Mouse (Mus musculus) MEL (cell line): ENCODE results near the gene Man1c1. TPM values are rescaled to one million over a fixed set of nuclear protein-coding genes. Genes with fewer than 3 reads are reported as not detected.

ENCODE experiments used
- DNase-seq: peaks from one replicate; pipeline ENCODE4 v3.0.0; 2011; ENCODE audit warnings: low read depth, low spot score
- H3K27ac ChIP-seq: 2 replicates; pipeline ENCODE4 v1.5.1; 2012; ENCODE audit warnings: low read depth, mild to moderate bottlenecking, control low read depth, low read length, moderate library complexity; ENCODE audit not compliant: control insufficient read depth
- H3K27me3 ChIP-seq, 2 experiments: fragments of 150-350 bp in 1 of 2; sonication (generic) in 1 of 2; 2 replicates each; pipeline ENCODE4 v1.6.1; 2012; ENCODE audit warnings: low read length in 2 of 2, mild to moderate bottlenecking in 2 of 2, improper control_type of control experiment in 1 of 2, moderate library complexity in 1 of 2; ENCODE audit not compliant: insufficient read depth in 2 of 2, control insufficient read depth in 1 of 2
- H3K36me3 ChIP-seq, 2 experiments: 2 replicates each; pipeline ENCODE4 v1.6.1; 2012 to 2014; ENCODE audit warnings: low read length in 2 of 2, improper control_type of control experiment in 1 of 2, inconsistent platforms in 1 of 2, mild to moderate bottlenecking in 1 of 2; ENCODE audit not compliant: insufficient read depth in 2 of 2, control insufficient read depth in 1 of 2
- H3K4me1 ChIP-seq, 2 experiments: fragments of 150-350 bp in 1 of 2; sonication (generic) in 1 of 2; 2 replicates each; pipeline ENCODE4 v1.6.1; 2012; ENCODE audit warnings: low read length in 2 of 2, improper control_type of control experiment in 1 of 2, mild to moderate bottlenecking in 1 of 2; ENCODE audit not compliant: insufficient read depth in 2 of 2, control insufficient read depth in 1 of 2
- H3K4me3 ChIP-seq, 2 experiments: fragments of 150-350 bp in 1 of 2; sonication (generic) in 1 of 2; 2 replicates each; pipeline ENCODE4 v1.5.1; 2012; ENCODE audit warnings: low read depth in 2 of 2, low read length in 2 of 2, mild to moderate bottlenecking in 2 of 2, moderate library complexity in 2 of 2, control low read depth in 1 of 2, improper control_type of control experiment in 1 of 2; ENCODE audit not compliant: control insufficient read depth in 1 of 2, insufficient read depth in 1 of 2
- H3K79me2 ChIP-seq: 2 replicates; pipeline ENCODE4 v1.6.1; 2012; ENCODE audit warnings: mild to moderate bottlenecking, low read length, moderate library complexity; ENCODE audit not compliant: control insufficient read depth, poor library complexity, insufficient read depth
- H3K9ac ChIP-seq: 2 replicates; pipeline ENCODE4 v1.6.1; 2012; ENCODE audit warnings: low read depth, mild to moderate bottlenecking, control low read depth, low read length, moderate library complexity; ENCODE audit not compliant: control insufficient read depth, poor library complexity, severe bottlenecking
- H3K9me3 ChIP-seq: fragments of 150-350 bp; sonication (generic); replicated peaks from 2 replicates; pipeline ENCODE4 v1.6.1; 2012; ENCODE audit warnings: mild to moderate bottlenecking, low read length, improper control_type of control experiment, moderate library complexity; ENCODE audit not compliant: insufficient read depth
- BHLHE40 ChIP-seq: IDR thresholded peaks from 2 replicates; pipeline ENCODE4 v1.6.1; 2012; ENCODE audit warnings: low read depth, mild to moderate bottlenecking, inconsistent platforms, low read length, improper control_type of control experiment, borderline replicate concordance
- CHD1 ChIP-seq: IDR thresholded peaks from 2 replicates; pipeline ENCODE4 v1.6.1; 2012; ENCODE audit warnings: low read depth, mild to moderate bottlenecking, inconsistent platforms, low read length, improper control_type of control experiment
- CHD2 ChIP-seq: IDR thresholded peaks from 2 replicates; pipeline ENCODE4 v1.6.1; 2011; ENCODE audit warnings: low read length, improper control_type of control experiment
- CTCF ChIP-seq, 3 experiments: IDR thresholded peaks in 2 of 3; conservative IDR thresholded peaks in 1 of 3; 2 replicates each; pipeline ENCODE4 v1.5.1; 2011 to 2012; ENCODE audit warnings: low read length in 3 of 3, low read depth in 2 of 3, mild to moderate bottlenecking in 2 of 3, improper control_type of control experiment in 1 of 3, inconsistent platforms in 1 of 3, mixed read lengths in 1 of 3, moderate library complexity in 1 of 3; ENCODE audit not compliant: control insufficient read depth in 1 of 3, insufficient read depth in 1 of 3, poor library complexity in 1 of 3, severe bottlenecking in 1 of 3
- E2F4 ChIP-seq: IDR thresholded peaks from 2 replicates; pipeline ENCODE4 v1.6.1; 2011; ENCODE audit warnings: low read depth, low read length, improper control_type of control experiment, borderline replicate concordance
- ELF1 ChIP-seq: IDR thresholded peaks from 2 replicates; pipeline ENCODE4 v1.6.1; 2014; ENCODE audit warnings: low read depth, mild to moderate bottlenecking, inconsistent platforms, low read length, improper control_type of control experiment, moderate library complexity
- EP300 ChIP-seq, 2 experiments: IDR thresholded peaks; 2 replicates each; pipeline ENCODE4 v1.6.1; 2011; ENCODE audit warnings: improper control_type of control experiment in 2 of 2, low read length in 2 of 2, low read depth in 1 of 2, mild to moderate bottlenecking in 1 of 2
- ETS1 ChIP-seq: IDR thresholded peaks from 2 replicates; pipeline ENCODE4 v1.6.1; 2012; ENCODE audit warnings: low read depth, mild to moderate bottlenecking, inconsistent platforms, low read length, improper control_type of control experiment, moderate library complexity
- GATA1 ChIP-seq: IDR thresholded peaks from 2 replicates; pipeline ENCODE4 v1.6.1; 2011; ENCODE audit warnings: low read depth, low read length, improper control_type of control experiment
- JUND ChIP-seq: IDR thresholded peaks from 2 replicates; pipeline ENCODE4 v1.6.1; 2011; ENCODE audit warnings: low read depth, mild to moderate bottlenecking, improper control_type of control experiment, low read length
- KAT2A ChIP-seq: conservative IDR thresholded peaks from 2 replicates; pipeline ENCODE4 v1.6.1; 2012; ENCODE audit warnings: low read depth, low read length, improper control_type of control experiment, inconsistent platforms
- MAFK ChIP-seq: IDR thresholded peaks from 2 replicates; pipeline ENCODE4 v1.6.1; 2011; ENCODE audit warnings: low read depth, mild to moderate bottlenecking, low read length, improper control_type of control experiment, borderline replicate concordance
- MAX ChIP-seq: IDR thresholded peaks from 2 replicates; pipeline ENCODE4 v1.6.1; 2011; ENCODE audit warnings: low read length, improper control_type of control experiment
- MAZ ChIP-seq: IDR thresholded peaks from 2 replicates; pipeline ENCODE4 v1.6.1; 2012; ENCODE audit warnings: low read depth, mild to moderate bottlenecking, inconsistent platforms, low read length, improper control_type of control experiment
- MEF2A ChIP-seq: IDR thresholded peaks from 2 replicates; pipeline ENCODE4 v1.6.1; 2014; ENCODE audit warnings: low read depth, mild to moderate bottlenecking, inconsistent platforms, low read length, improper control_type of control experiment; ENCODE audit not compliant: poor library complexity, insufficient replicate concordance, severe bottlenecking; ENCODE audit errors: extremely low read depth
- MXI1 ChIP-seq: IDR thresholded peaks from 2 replicates; pipeline ENCODE4 v1.6.1; 2011; ENCODE audit warnings: mild to moderate bottlenecking, low read depth, low read length, improper control_type of control experiment
- MYB ChIP-seq: IDR thresholded peaks from 2 replicates; pipeline ENCODE4 v1.6.1; 2011; ENCODE audit warnings: mild to moderate bottlenecking, low read depth, low read length, improper control_type of control experiment
- MYC ChIP-seq: IDR thresholded peaks from 2 replicates; pipeline ENCODE4 v1.6.1; 2011; ENCODE audit warnings: low read depth, mild to moderate bottlenecking, low read length, improper control_type of control experiment, moderate library complexity
- NELFE ChIP-seq: IDR thresholded peaks from 2 replicates; pipeline ENCODE4 v1.6.1; 2011; ENCODE audit warnings: low read depth, low read length, improper control_type of control experiment
- NRF1 ChIP-seq: IDR thresholded peaks from 2 replicates; pipeline ENCODE4 v1.6.1; 2014; ENCODE audit warnings: low read depth, mild to moderate bottlenecking, inconsistent platforms, low read length, improper control_type of control experiment, moderate library complexity; ENCODE audit not compliant: poor library complexity, insufficient read depth, severe bottlenecking
- POLR2A ChIP-seq, 2 experiments: IDR thresholded peaks; 2 replicates each; pipeline ENCODE4 v1.6.1; 2011 to 2012; ENCODE audit warnings: low read length in 2 of 2, mild to moderate bottlenecking in 2 of 2, control low read depth in 1 of 2, improper control_type of control experiment in 1 of 2, low read depth in 1 of 2, moderate library complexity in 1 of 2; ENCODE audit not compliant: control insufficient read depth in 1 of 2, insufficient read depth in 1 of 2, poor library complexity in 1 of 2
- POLR2AphosphoS2 ChIP-seq: IDR thresholded peaks from 2 replicates; pipeline ENCODE4 v1.6.1; 2011; ENCODE audit warnings: low read length, improper control_type of control experiment
- POLR2AphosphoS5 ChIP-seq: IDR thresholded peaks from 2 replicates; pipeline ENCODE4 v1.6.1; 2012; ENCODE audit warnings: low read depth, borderline replicate concordance, mild to moderate bottlenecking, inconsistent platforms, low read length, moderate library complexity, mixed read lengths
- RAD21 ChIP-seq: IDR thresholded peaks from 2 replicates; pipeline ENCODE4 v1.6.1; 2011; ENCODE audit warnings: mild to moderate bottlenecking, low read depth, low read length, improper control_type of control experiment
- SIN3A ChIP-seq: IDR thresholded peaks from 2 replicates; pipeline ENCODE4 v1.6.1; 2012; ENCODE audit warnings: low read length, improper control_type of control experiment, inconsistent platforms
- SMC3 ChIP-seq: IDR thresholded peaks from 2 replicates; pipeline ENCODE4 v1.6.1; 2011; ENCODE audit warnings: low read depth, low read length, improper control_type of control experiment
- TAL1 ChIP-seq: IDR thresholded peaks from 2 replicates; pipeline ENCODE4 v1.6.1; 2012; ENCODE audit warnings: mild to moderate bottlenecking, inconsistent platforms, low read length, moderate library complexity, mixed read lengths
- TBP ChIP-seq: IDR thresholded peaks from 2 replicates; pipeline ENCODE4 v1.8.0; 2011; ENCODE audit warnings: low read depth, low read length, improper control_type of control experiment
- TCF12 ChIP-seq: IDR thresholded peaks from 2 replicates; pipeline ENCODE4 v1.6.1; 2014; ENCODE audit warnings: low read depth, mild to moderate bottlenecking, inconsistent platforms, low read length, improper control_type of control experiment, moderate library complexity
- UBTF ChIP-seq: IDR thresholded peaks from 2 replicates; pipeline ENCODE4 v1.6.1; 2012; ENCODE audit warnings: low read depth, mild to moderate bottlenecking, inconsistent platforms, low read length, improper control_type of control experiment, moderate library complexity, borderline replicate concordance; ENCODE audit not compliant: insufficient read depth
- USF1 ChIP-seq: IDR thresholded peaks from 2 replicates; pipeline ENCODE4 v1.6.1; 2014; ENCODE audit warnings: low read depth, mild to moderate bottlenecking, inconsistent platforms, low read length, improper control_type of control experiment, moderate library complexity
- USF2 ChIP-seq, 2 experiments: IDR thresholded peaks; 2 replicates each; pipeline ENCODE4 v1.6.1; 2011 to 2012; ENCODE audit warnings: improper control_type of control experiment in 2 of 2, low read length in 2 of 2, borderline replicate concordance in 1 of 2, inconsistent platforms in 1 of 2, low read depth in 1 of 2, mild to moderate bottlenecking in 1 of 2; ENCODE audit not compliant: insufficient read depth in 1 of 2
- ZC3H11A ChIP-seq: IDR thresholded peaks from 2 replicates; pipeline ENCODE4 v1.6.1; 2012; ENCODE audit warnings: low read depth, mild to moderate bottlenecking, inconsistent platforms, low read length, improper control_type of control experiment
- ZKSCAN1 ChIP-seq: IDR thresholded peaks from 2 replicates; pipeline ENCODE4 v1.6.1; 2012; ENCODE audit warnings: low read depth, mild to moderate bottlenecking, inconsistent platforms, low read length, improper control_type of control experiment, moderate library complexity
- ZMIZ1 ChIP-seq: IDR thresholded peaks from 2 replicates; pipeline ENCODE4 v1.6.1; 2012; ENCODE audit warnings: low read depth, mild to moderate bottlenecking, inconsistent platforms, low read length, improper control_type of control experiment, moderate library complexity
- ZNF384 ChIP-seq: IDR thresholded peaks from 2 replicates; pipeline ENCODE4 v1.6.1; 2012; ENCODE audit warnings: low read depth, mild to moderate bottlenecking, inconsistent platforms, low read length, improper control_type of control experiment
- polyA plus RNA-seq, 2 experiments: library from polyadenylated mRNA; stranded (reverse) in 1 of 2; unstranded in 1 of 2; fragments of >175 nt in 1 of 2; fragments of >200 nt in 1 of 2; gene quantifications; 2 replicates each; pipeline versions ENCODE4 v1.2.1 to v1.2.4; 2012; ENCODE audit warnings: low replicate concordance in 2 of 2, low read depth in 1 of 2; ENCODE audit not compliant: insufficient read length in 2 of 2, insufficient read depth in 1 of 2, missing spikeins in 1 of 2
- total RNA-seq: library from RNA; depleted of rRNA; stranded (reverse); fragments of 300-350 nt; gene quantifications from 2 replicates; pipeline ENCODE4 v1.2.3, GENCODE M21; 2012; rRNA removed

Gene Man1c1
- total RNA-seq = 1.6 and 1.9 TPM in 2 replicates
- 1 to 10 TPM in 1 of 2 experiments, not detected in 1; 5.2 TPM for polyA plus RNA-seq

- H3K4me1 ChIP-seq = no peaks in the 10 kb centered on the region
- no peaks in the 10 kb centered on the region; the same call in 1 of the 2 replicates for H3K79me2 ChIP-seq
- H3K27me3 ChIP-seq = no peaks in the 10 kb centered on the region
- peak; percentile 92 for DNase-seq
- H3K9ac ChIP-seq = peak within 1 kb of the TSS; percentile 65
- no peak within 1 kb of the TSS for H3K27ac ChIP-seq
- H3K4me3 ChIP-seq = peak within 1 kb of the TSS; percentile 50 to 75
- H3K9me3 ChIP-seq = no peaks in the 10 kb centered on the region
- H3K36me3 ChIP-seq = no peaks in the 10 kb centered on the region; a peak in 1 of 4 replicates
- TF ChIP-seq USF1 (0 out of 2 replicates have a peak, but pooled peaks have one; percentile 39), CHD1 (no peak), USF2 (IDR thresholded peaks at IDR 0.05; ENCODE audit: borderline replicate concordance in 1 of 2, insufficient read depth in 1 of 2, low read depth in 1 of 2, low read length in 2 of 2) (no peak), POLR2AphosphoS5 (no peak), MYC (no peak), NRF1 (peak; percentile 45; the same call in 1 of the 2 replicates), RAD21 (no peak), NELFE (peak; percentile 28), ZC3H11A (no peak), POLR2AphosphoS2 (no peak), ETS1 (no peak), TCF12 (no peak), MYB (no peak), CTCF (IDR thresholded peaks at IDR 0.05 in 2 of 3, conservative IDR thresholded peaks at IDR 0.05 in 1 of 3; ENCODE audit: control insufficient read depth in 1 of 3, insufficient read depth in 1 of 3, low read depth in 2 of 3, low read length in 3 of 3, poor library complexity in 1 of 3, severe bottlenecking in 1 of 3) (no peak), ELF1 (no peak), MEF2A (no peak), CHD2 (no peak), MAZ (peak; percentile 48; the same call in 1 of the 2 replicates), UBTF (no peak), ZKSCAN1 (no peak), POLR2A (IDR thresholded peaks at IDR 0.05; ENCODE audit: control insufficient read depth in 1 of 2, insufficient read depth in 1 of 2, low read depth in 1 of 2, low read length in 2 of 2, poor library complexity in 1 of 2) (peak in 1 of 2 experiments; percentile 46; a peak in 1 of 4 replicates), JUND (no peak), SMC3 (no peak), MAX (no peak), TAL1 (no peak), EP300 (IDR thresholded peaks at IDR 0.05; ENCODE audit: low read depth in 1 of 2, low read length in 2 of 2) (no peak), ZNF384 (no peak), KAT2A (no peak), TBP (no peak), ZMIZ1 (no peak), GATA1 (no peak), BHLHE40 (no peak), E2F4 (no peak), MXI1 (no peak), MAFK (no peak), SIN3A (no peak)
These were observed at the start of gene Man1c1 for GRCm38 (mm10) chr4:134703835-134704546. TSS of gene Man1c1 (minus strand) at chr4:134704290.
